Mouse (Mus musculus) G1E (cell line): ENCODE data around the gene Zfp992.
"Not testable (repeated sequence)": the region's sequence is repeated elsewhere in the genome, so short reads cannot be mapped to it uniquely, and the experiment has no call there.

Experiments used
- CTCF ChIP-seq: IDR thresholded peaks from 2 replicates; pipeline ENCODE4 v1.5.1; 2012; ENCODE audit warnings: low read depth, low read length, inconsistent platforms, mixed read lengths
- TAL1 ChIP-seq: conservative IDR thresholded peaks from 2 replicates; pipeline ENCODE4 v1.6.1; 2012; ENCODE audit warnings: low read depth, low read length, inconsistent platforms, mixed read lengths

- TF ChIP-seq CTCF, TAL1: not testable (repeated sequence)
Measured at GRCm38 (mm10) chr4:146454170-146454569, 5.3 kb downstream of the Zfp992 start.
